Mouse (Mus musculus) heart, adult 2 months (tissue): Measurements from ENCODE around the gene Meis2.

Source experiments
- EP300 ChIP-seq: fragments of 200-500 bp; IDR thresholded peaks from 2 replicates; pipeline ENCODE4 v1.6.1; 2011; ENCODE audit warnings: low read depth, low read length, control low read depth; ENCODE audit not compliant: insufficient read depth
- POLR2A ChIP-seq: fragments of 200-500 bp; IDR thresholded peaks from 2 replicates; pipeline ENCODE4 v1.6.1; 2011; ENCODE audit warnings: mild to moderate bottlenecking, low read depth, low read length, control low read depth; ENCODE audit not compliant: insufficient read depth

- TF ChIP-seq EP300 (no peak), POLR2A (no peak)
Observed at GRCm38 (mm10) chr2:116018781-116019465, 46.7 kb downstream of the Meis2 start.
